Mouse (Mus musculus) heart, adult 10 weeks (tissue): Measurements from ENCODE around the gene Epdr1. TPM values are rescaled to one million over a fixed set of nuclear protein-coding genes. Genes with fewer than 3 reads are reported as not detected.

Experiments used
- polyA plus RNA-seq: library from polyadenylated mRNA; stranded (reverse); fragments of 350-450 nt; fragmentation: Illumina TruSeq; extraction: RNeasy Lipid Tissue Mini Kit (QIAGEN cat#74804); gene quantifications from one replicate; pipeline ENCODE4 v1.2.3, GENCODE M21; 2014; ENCODE audit warnings: low read depth, low replicate concordance

Epdr1 gene
- polyA plus RNA-seq, result 24.0 TPM

DNA sequence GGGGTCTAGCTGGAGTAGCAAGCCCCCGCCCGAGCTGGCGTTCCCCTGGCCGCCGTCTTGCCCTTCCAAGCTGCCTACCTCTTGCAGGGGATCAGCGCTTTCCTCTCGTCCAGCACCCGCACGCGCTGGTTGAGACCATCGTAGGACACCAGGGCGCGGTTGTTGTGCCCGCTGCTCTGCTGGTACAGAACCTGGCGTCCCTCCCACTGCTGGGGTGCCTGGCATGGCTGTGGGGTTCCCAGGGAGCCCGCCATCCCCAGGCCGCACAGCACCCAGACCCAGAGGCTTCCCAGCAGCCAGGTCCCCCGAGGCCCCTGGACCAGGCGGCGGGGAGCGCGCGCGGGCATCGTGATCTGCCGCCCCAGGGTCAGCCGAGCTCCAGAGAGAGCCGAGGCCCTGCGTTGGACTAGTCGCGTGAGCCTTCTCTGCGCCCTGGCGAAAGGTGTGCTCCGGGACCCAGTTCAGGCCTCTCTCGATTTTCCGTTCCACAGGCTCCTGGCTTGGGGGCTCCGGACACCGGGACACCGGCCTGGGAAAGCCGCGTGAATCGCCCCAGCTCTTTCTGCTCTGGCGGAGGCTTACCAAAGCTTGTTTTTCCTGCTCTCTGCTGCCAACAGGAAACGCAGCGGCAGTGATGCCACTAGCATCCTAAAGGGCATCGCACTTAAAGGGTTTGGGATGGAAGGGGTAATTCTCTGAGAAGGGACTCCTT is at the start of gene Epdr1:
TSS of gene Epdr1 (minus strand) at position 712 of the 712 bp plus-strand sequence.

DNA sequence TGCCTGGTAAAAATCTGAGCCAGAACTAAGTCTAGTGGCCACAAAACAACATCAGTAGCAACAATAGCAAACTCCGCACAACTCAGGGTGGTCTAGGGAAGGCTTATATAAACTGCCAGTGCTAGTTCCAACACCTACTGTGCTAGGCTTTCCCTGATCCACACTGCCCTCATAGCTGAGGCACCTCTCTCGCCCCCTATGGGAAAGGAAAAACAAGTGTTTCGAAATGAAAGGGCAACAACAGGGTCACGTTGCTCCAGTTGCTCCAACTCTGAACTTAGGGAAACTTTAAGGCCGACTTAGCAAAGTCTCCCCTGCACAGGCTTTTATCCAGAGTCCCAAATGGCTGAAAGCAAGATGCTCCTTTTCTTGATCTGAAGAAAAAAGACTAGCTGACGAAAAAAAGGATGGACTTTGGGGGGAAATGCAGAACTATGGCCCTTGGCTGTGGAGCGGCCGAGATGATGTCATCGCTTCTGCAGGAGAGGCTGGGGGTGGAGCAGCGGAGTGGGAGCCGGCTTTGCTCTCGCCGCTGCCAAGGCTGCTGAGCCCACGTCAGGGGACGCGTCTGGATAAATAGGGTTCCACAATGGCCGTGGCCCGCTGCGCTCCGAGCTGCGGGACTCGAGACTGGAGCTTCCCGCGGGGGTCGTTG is 3.0 kb upstream of the Epdr1 start, which contains the start of gene Sfrp4:
TSS of gene Sfrp4 (plus strand) at position 532 of the 655 bp plus-strand sequence.

Other genes starting within 250 kb of the Epdr1 start
- gene Stard3nl, start 224.1 kb downstream of the Epdr1 start, polyA plus RNA-seq, result 17.2 TPM
- gene Sfrp4, start 3.2 kb upstream of the Epdr1 start, polyA plus RNA-seq, result 0.34 TPM
- not detected for gene Nme8, start 77.9 kb upstream of the Epdr1 start, polyA plus RNA-seq
- gene Gpr141, start 204.3 kb upstream of the Epdr1 start, polyA plus RNA-seq, result 0.13 TPM